ENCODE assay signal across 8 mouse cellular contexts in the genomic region with DNA sequence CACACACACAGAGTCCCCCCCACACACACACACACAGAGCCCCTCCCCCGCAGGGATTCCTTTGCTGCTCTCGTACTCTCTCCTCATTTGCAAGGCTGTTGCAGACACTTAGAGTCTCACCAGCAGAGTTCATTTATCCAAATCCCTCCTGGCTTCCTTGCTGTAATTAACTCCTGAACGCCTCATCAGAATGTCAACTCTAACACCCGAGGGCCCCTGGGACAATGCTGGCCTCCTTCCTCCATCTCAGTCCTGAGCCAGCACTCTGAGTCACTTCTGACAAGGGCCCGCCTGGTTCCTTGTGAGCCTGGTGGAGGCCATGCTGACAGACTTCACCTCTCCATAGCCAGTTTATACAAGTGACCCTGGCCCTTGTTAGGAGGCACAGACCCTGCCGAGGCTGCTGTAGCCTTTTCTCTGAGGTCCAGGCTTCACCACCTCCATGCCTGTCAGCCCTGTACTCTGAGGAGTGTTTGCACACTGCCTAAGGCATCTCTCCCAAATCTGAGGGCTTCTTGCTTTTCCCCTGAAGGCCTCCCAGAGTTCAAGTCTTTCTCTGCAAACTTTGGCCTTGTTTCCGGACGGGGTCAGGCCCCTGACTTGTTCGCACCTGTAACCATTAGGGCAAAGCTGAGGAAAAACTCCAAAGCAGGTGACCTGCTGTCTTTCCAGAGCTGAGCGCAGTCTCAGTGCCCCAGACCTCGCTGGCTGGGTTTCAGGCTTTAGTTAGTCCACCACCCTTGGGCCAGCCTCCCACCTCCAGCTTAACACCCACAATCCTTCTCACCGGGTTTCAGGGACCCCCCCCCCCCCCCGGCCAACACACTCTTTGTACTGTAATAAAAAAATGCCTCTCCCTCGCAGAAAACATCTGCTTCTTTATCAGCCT. TPM values are rescaled to one million over a fixed set of nuclear protein-coding genes. Genes with fewer than 3 reads are reported as not detected.
DNase-seq lines count a peak whose midpoint lies in the region; ATAC-seq and TF ChIP-seq lines count a peak whose summit lies in the region.

No protein-coding gene starts in this region.

- TF ChIP-seq POLR2A in lung, adult 2 months (IDR thresholded peaks at IDR 0.05; ENCODE audit: borderline replicate concordance, extremely low read depth, low read depth, low read length) = no peak

- 32% methylated on average over 14 of the region's 14 CpGs for WGBS in lung, embryonic 14.5 days
- WGBS in lung, adult 2 months = 36% methylated on average over 14 of the region's 14 CpGs
- WGBS in hindbrain, embryonic 15.5 days = 32% methylated on average over 14 of the region's 14 CpGs
- WGBS in stomach, embryonic 14.5 days = 34% methylated on average over 12 of the region's 14 CpGs

- H3K4me3 ChIP-seq in lung, embryonic 14.5 days (ENCODE audit: low read depth, low read length) = no peak overlapping the region
- no peak overlapping the region for H3K4me3 ChIP-seq in lung, adult 2 months (replicated peaks; ENCODE audit: extremely low read depth, low read depth, low read length)
- no peak overlapping the region for H3K4me3 ChIP-seq in hindbrain, embryonic 15.5 days
- no peak overlapping the region for H3K4me3 ChIP-seq in stomach, embryonic 14.5 days (ENCODE audit: low read depth, low read length)

- intact Hi-C loops in gastrocnemius, postnatal 14 days (cut with DNase I; ENCODE audit: low total_unique reads) = no loop called here

- no peaks in the 10 kb centered on the region for H3K9me3 ChIP-seq in lung, embryonic 14.5 days (ENCODE audit: low read depth, low read length)
- no peaks in the 10 kb centered on the region for H3K9me3 ChIP-seq in hindbrain, embryonic 15.5 days
- H3K9me3 ChIP-seq in stomach, embryonic 14.5 days (ENCODE audit: control insufficient read depth, low read depth, low read length) = no peaks in the 10 kb centered on the region

- TF ChIP-seq CTCF in lung, embryonic 14.5 days (IDR thresholded peaks at IDR 0.05; ENCODE audit: low read depth) = no peak
- TF ChIP-seq CTCF in lung, adult 2 months (IDR thresholded peaks at IDR 0.05; ENCODE audit: insufficient read depth, low read length) = no peak

- H3K9ac ChIP-seq in lung, embryonic 14.5 days = no peak overlapping the region
- H3K9ac ChIP-seq in hindbrain, embryonic 15.5 days = no peak overlapping the region
- H3K9ac ChIP-seq in stomach, embryonic 14.5 days (replicated peaks; ENCODE audit: low read depth, low read length) = no peak overlapping the region

- no peak overlapping the region for H3K4me2 ChIP-seq in lung, embryonic 14.5 days
- H3K4me2 ChIP-seq in hindbrain, embryonic 15.5 days = no peak overlapping the region
- no peak overlapping the region for H3K4me2 ChIP-seq in stomach, embryonic 14.5 days (replicated peaks; ENCODE audit: low read depth, low read length)

- peaks cover 14% of the 10 kb centered on the region; the same call in 1 of the 2 replicates for H3K4me1 ChIP-seq in lung, embryonic 14.5 days (ENCODE audit: insufficient read depth)
- H3K4me1 ChIP-seq in lung, adult 2 months (ENCODE audit: control insufficient read depth, insufficient read depth, low read length) = no peaks in the 10 kb centered on the region; the same call in 1 of the 2 replicates
- peaks cover 11% of the 10 kb centered on the region for H3K4me1 ChIP-seq in hindbrain, embryonic 15.5 days (replicated peaks)
- peaks cover 14% of the 10 kb centered on the region for H3K4me1 ChIP-seq in stomach, embryonic 14.5 days (ENCODE audit: control insufficient read depth, insufficient read depth, low read length)

- H3K27me3 ChIP-seq in lung, embryonic 14.5 days (ENCODE audit: insufficient read depth, low read length) = no peaks in the 10 kb centered on the region
- H3K27me3 ChIP-seq in hindbrain, embryonic 15.5 days = no peaks in the 10 kb centered on the region
- no peaks in the 10 kb centered on the region for H3K27me3 ChIP-seq in stomach, embryonic 14.5 days (ENCODE audit: control insufficient read depth, insufficient read depth, low read length)

- peak; percentile 77 for ATAC-seq in lung, embryonic 14.5 days (ENCODE audit: insufficient read depth)
- ATAC-seq in hindbrain, embryonic 15.5 days (ENCODE audit: low FRiP score, low read depth) = peak; percentile 85
- ATAC-seq in stomach, embryonic 14.5 days (ENCODE audit: insufficient number of reproducible peaks, insufficient read depth, low FRiP score, low read depth) = peak; percentile 72; the same call in 1 of the 2 replicates

- 0 out of 2 replicates have a peak, but pooled peaks cover 3% of the 10 kb centered on the region for H3K36me3 ChIP-seq in lung, embryonic 14.5 days (ENCODE audit: insufficient read depth)
- no peaks in the 10 kb centered on the region for H3K36me3 ChIP-seq in hindbrain, embryonic 15.5 days
- no peaks in the 10 kb centered on the region for H3K36me3 ChIP-seq in stomach, embryonic 14.5 days (ENCODE audit: control insufficient read depth, insufficient read depth, low read length)

- peak overlapping the region; percentile 69 for H3K27ac ChIP-seq in lung, embryonic 14.5 days (ENCODE audit: low read depth)
- peak overlapping the region; percentile 37 for H3K27ac ChIP-seq in hindbrain, embryonic 15.5 days (replicated peaks)
- H3K27ac ChIP-seq in stomach, embryonic 14.5 days (ENCODE audit: low read length) = peak overlapping the region; percentile 76

- DNase-seq in lung, embryonic 14.5 days = peak; percentile 79
- DNase-seq in lung, adult 2 months = no peak
- DNase-seq in cerebellum, postnatal 14 days = peak; percentile 59 to 70
- peak; percentile 77 for DNase-seq in gastrocnemius, postnatal 14 days
- peak; percentile 87 for DNase-seq in lung, postnatal 10 days
- DNase-seq in frontal cortex, postnatal 10 days (ENCODE audit: low spot score in 2 of 2) = no peak

RNA-seq across cellular contexts. Expression of a gene that starts 45.4 kb away (rescaled TPM):
- 6.6 and 7.6 TPM in 2 replicates for polyA plus RNA-seq in lung, embryonic 14.5 days (2014; fragmentation: Nextera tagmentation; extraction: Ambion mirVana)
- polyA plus RNA-seq in lung, adult 2 months (2012; rRNA removed) = 3.7 and 3.9 TPM in 2 replicates
- total RNA-seq in gastrocnemius, postnatal 14 days (2021) = 1 to 10 TPM; 3.9 to 4.7 TPM
- polyA plus RNA-seq in hindbrain, embryonic 15.5 days (2015; fragmentation: Nextera tagmentation; extraction: Ambion mirVana) = 5.7 and 5.9 TPM in 2 replicates
- 5.7 and 5.9 TPM in 2 replicates for polyA plus RNA-seq in stomach, embryonic 14.5 days (2014; fragmentation: Nextera tagmentation; extraction: Ambion mirVana)

RNA-seq across cellular contexts. Expression of a gene that starts 45.7 kb away (rescaled TPM):
- 17.8 and 19.5 TPM in 2 replicates for polyA plus RNA-seq in lung, embryonic 14.5 days (2014; fragmentation: Nextera tagmentation; extraction: Ambion mirVana)
- polyA plus RNA-seq in lung, adult 2 months (2012; rRNA removed) = 6.3 and 9.7 TPM in 2 replicates
- 1 to 10 TPM; 2.0 to 2.1 TPM for total RNA-seq in gastrocnemius, postnatal 14 days (2021)
- 7.8 and 8.4 TPM in 2 replicates for polyA plus RNA-seq in hindbrain, embryonic 15.5 days (2015; fragmentation: Nextera tagmentation; extraction: Ambion mirVana)
- polyA plus RNA-seq in stomach, embryonic 14.5 days (2014; fragmentation: Nextera tagmentation; extraction: Ambion mirVana) = 15.6 and 17.0 TPM in 2 replicates

RNA-seq across cellular contexts. Expression of a gene that starts 55.5 kb away (rescaled TPM):
- 10.7 and 14.4 TPM in 2 replicates for polyA plus RNA-seq in lung, embryonic 14.5 days (2014; fragmentation: Nextera tagmentation; extraction: Ambion mirVana)
- polyA plus RNA-seq in lung, adult 2 months (2012; rRNA removed) = 17.1 and 17.6 TPM in 2 replicates
- total RNA-seq in gastrocnemius, postnatal 14 days (2021) = 1 to 10 TPM; 3.1 to 3.9 TPM
- polyA plus RNA-seq in hindbrain, embryonic 15.5 days (2015; fragmentation: Nextera tagmentation; extraction: Ambion mirVana) = 15.8 and 17.7 TPM in 2 replicates
- polyA plus RNA-seq in stomach, embryonic 14.5 days (2014; fragmentation: Nextera tagmentation; extraction: Ambion mirVana) = 8.9 and 9.1 TPM in 2 replicates

Comparison
In these comparisons a context has a peak if more than half of its experiments do, and no peak if none do; other contexts are left out.
1. DNase-seq: peak in lung, embryonic 14.5 days (single experiment), cerebellum, postnatal 14 days (2 of 2), gastrocnemius, postnatal 14 days (single experiment) and lung, postnatal 10 days (single experiment); none in lung, adult 2 months (single experiment) and frontal cortex, postnatal 10 days (0 of 2).
2. Peak in every context shown above with its lines, with median percentiles within 50 percentile points of each other: ATAC-seq and H3K27ac ChIP-seq.